Mouse (Mus musculus): ENCODE data around the gene Lrrc56. TPM values are rescaled to one million over a fixed set of nuclear protein-coding genes. Genes with fewer than 3 reads are reported as not detected.

Gene Lrrc56
- polyA plus RNA-seq, 1 experiment from 2014 or later: 6.5 TPM

GRCm38 (mm10) chr7:141213605-141214235, 19.8 kb downstream of the Lrrc56 start, which contains the start of gene Lmntd2:
Lmntd2 (minus strand) TSS chr7:141214080.
- Histone ChIP-seq H3K27ac (ENCODE audit: low read length) (peak within 1 kb of the TSS; percentile 97), H3K4me2 (ENCODE audit: low read depth, low read length) (peak within 1 kb of the TSS; percentile 91), H3K9me3 (ENCODE audit: control insufficient read depth, low read length) (no peaks in the 10 kb centered on the region), H3K9ac (ENCODE audit: low read depth, low read length) (peak within 1 kb of the TSS; percentile 79), H3K4me1 (ENCODE audit: control insufficient read depth, insufficient read depth, low read length) (peaks cover 58% of the 10 kb centered on the region), H3K4me3 (ENCODE audit: low read length) (peak within 1 kb of the TSS; percentile 74), H3K27me3 (replicated peaks; ENCODE audit: control insufficient read depth, insufficient read depth, low read length) (no peaks in the 10 kb centered on the region), H3K36me3 (ENCODE audit: control insufficient read depth, insufficient read depth, low read length) (peaks cover 3% of the 10 kb centered on the region; the same call in 1 of the 2 replicates)
- ATAC-seq: no peak
- 89% methylated on average over 11 of the region's 11 CpGs for WGBS

GRCm38 (mm10) chr7:141214310-141214709, 20.4 kb downstream of the Lrrc56 start:
- Histone ChIP-seq H3K27me3 (replicated peaks; ENCODE audit: control insufficient read depth, insufficient read depth, low read length) (no peaks in the 10 kb centered on the region), H3K4me3 (ENCODE audit: low read length) (no peak overlapping the region), H3K4me2 (ENCODE audit: low read depth, low read length) (peak overlapping the region; percentile 91; the same call in 1 of the 2 replicates), H3K9me3 (ENCODE audit: control insufficient read depth, low read length) (no peaks in the 10 kb centered on the region), H3K9ac (ENCODE audit: low read depth, low read length) (0 out of 2 replicates have a peak overlapping the region, but pooled peaks have one; percentile 79), H3K36me3 (ENCODE audit: control insufficient read depth, insufficient read depth, low read length) (peaks cover 4% of the 10 kb centered on the region; the same call in 1 of the 2 replicates), H3K4me1 (ENCODE audit: control insufficient read depth, insufficient read depth, low read length) (peaks cover 63% of the 10 kb centered on the region), H3K27ac (ENCODE audit: low read length) (peak overlapping the region; percentile 97)
- WGBS: 59% methylated on average over 3 of the region's 3 CpGs
- no peak for ATAC-seq

GRCm38 (mm10) chr7:141215101-141215879, 21.3 kb downstream of the Lrrc56 start, which contains the start of gene Rassf7:
Rassf7 (plus strand) TSS chr7:141215860.
- under 1% methylated on average over 41 of the region's 41 CpGs for WGBS
- H3K36me3 ChIP-seq (ENCODE audit: control insufficient read depth, insufficient read depth, low read length): peaks cover 4% of the 10 kb centered on the region; the same call in 1 of the 2 replicates

DNA sequence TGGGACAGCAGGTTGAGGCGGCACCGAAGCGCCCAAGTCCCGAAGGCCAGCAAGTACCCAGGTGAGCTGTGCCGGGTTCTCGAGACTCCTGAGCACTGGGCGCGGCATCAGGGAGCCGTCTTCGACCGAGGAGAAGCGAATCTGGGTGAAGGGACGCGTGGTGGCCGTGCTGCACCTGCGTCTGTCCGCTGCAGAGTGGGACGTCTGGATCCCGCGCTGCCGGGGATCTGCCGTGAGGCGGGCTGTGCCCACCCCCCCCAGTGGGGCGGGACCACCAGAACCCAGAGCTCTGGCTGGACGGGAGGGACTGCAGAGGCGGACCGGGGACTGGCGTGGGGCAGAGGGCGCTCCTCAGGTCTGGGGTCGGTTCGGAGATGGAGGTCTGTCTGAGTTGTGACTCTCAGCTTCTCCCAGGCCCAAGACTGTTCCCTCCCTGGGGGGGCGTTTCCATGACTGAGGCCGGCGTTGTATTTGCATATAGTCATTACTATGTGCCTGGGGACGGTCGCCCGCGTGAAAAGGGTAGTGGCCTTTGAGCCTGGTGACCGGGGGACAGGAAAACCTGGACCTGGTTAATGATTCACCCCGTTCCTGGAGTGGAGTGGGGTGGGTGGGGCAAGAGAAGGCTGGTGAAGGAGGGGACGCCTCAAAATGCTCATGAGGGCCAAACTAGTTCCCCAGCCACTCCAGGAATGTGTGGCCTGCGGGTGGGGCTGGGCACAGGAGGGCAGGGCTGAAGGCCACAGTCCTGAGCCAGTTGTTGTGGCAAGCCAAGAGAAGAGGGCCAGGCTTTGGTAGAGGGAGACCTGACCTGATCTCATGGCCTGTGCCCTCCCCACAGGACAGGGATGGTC, 22.1 kb downstream of the Lrrc56 start:
- Histone ChIP-seq H3K4me2 (ENCODE audit: low read depth, low read length) (peak overlapping the region; percentile 91), H3K27me3 (replicated peaks; ENCODE audit: control insufficient read depth, insufficient read depth, low read length) (no peaks in the 10 kb centered on the region), H3K9me3 (ENCODE audit: control insufficient read depth, low read length) (no peaks in the 10 kb centered on the region), H3K4me1 (ENCODE audit: control insufficient read depth, insufficient read depth, low read length) (peaks cover 64% of the 10 kb centered on the region), H3K9ac (ENCODE audit: low read depth, low read length) (peak overlapping the region; percentile 85), H3K4me3 (ENCODE audit: low read length) (peak overlapping the region; percentile 74), H3K27ac (ENCODE audit: low read length) (peak overlapping the region; percentile 98), H3K36me3 (ENCODE audit: control insufficient read depth, insufficient read depth, low read length) (peaks cover 4% of the 10 kb centered on the region; the same call in 1 of the 2 replicates)
- ATAC-seq: peak; percentile 79
- WGBS: under 1% methylated on average over 42 of the region's 42 CpGs

More at GRCm38 (mm10) chr7:141215101-141215879, 21.3 kb downstream of the Lrrc56 start, which contains the start of gene Rassf7:
- peak within 1 kb of the TSS; percentile 74 for H3K4me3 ChIP-seq (ENCODE audit: low read length)
- peak within 1 kb of the TSS; percentile 91 for H3K4me2 ChIP-seq (ENCODE audit: low read depth, low read length)
- H3K27ac ChIP-seq (ENCODE audit: low read length): peak within 1 kb of the TSS; percentile 98
- peak; percentile 91 for ATAC-seq
- H3K9me3 ChIP-seq (ENCODE audit: control insufficient read depth, low read length): no peaks in the 10 kb centered on the region
- peak within 1 kb of the TSS; percentile 85 for H3K9ac ChIP-seq (ENCODE audit: low read depth, low read length)
- H3K27me3 ChIP-seq (replicated peaks; ENCODE audit: control insufficient read depth, insufficient read depth, low read length): no peaks in the 10 kb centered on the region
- H3K4me1 ChIP-seq (ENCODE audit: control insufficient read depth, insufficient read depth, low read length): peaks cover 66% of the 10 kb centered on the region

DNA sequence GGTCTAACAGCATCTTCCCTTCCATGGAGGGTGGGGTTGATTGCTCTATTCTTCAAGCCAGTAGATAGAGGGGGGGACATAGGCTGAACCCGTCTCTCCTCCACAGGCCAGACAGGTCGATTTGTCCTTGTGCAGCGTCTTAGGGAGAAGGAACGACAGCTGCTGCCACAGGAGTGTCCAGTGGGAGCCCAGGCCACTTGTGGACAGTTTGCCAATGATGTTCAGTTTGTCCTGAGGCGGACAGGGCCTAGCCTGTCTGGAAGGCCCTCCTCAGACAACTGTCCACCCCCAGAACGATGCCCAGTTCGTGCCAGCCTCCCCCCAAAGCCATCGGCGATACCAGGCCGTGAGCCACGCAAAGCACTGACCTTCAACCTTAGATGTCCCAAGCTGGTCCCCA, 22.9 kb downstream of the Lrrc56 start:
- peak overlapping the region; percentile 85 for H3K9ac ChIP-seq (ENCODE audit: low read depth, low read length)
- peaks cover 4% of the 10 kb centered on the region; the same call in 1 of the 2 replicates for H3K36me3 ChIP-seq (ENCODE audit: control insufficient read depth, insufficient read depth, low read length)
- peaks cover 61% of the 10 kb centered on the region for H3K4me1 ChIP-seq (ENCODE audit: control insufficient read depth, insufficient read depth, low read length)

DNA sequence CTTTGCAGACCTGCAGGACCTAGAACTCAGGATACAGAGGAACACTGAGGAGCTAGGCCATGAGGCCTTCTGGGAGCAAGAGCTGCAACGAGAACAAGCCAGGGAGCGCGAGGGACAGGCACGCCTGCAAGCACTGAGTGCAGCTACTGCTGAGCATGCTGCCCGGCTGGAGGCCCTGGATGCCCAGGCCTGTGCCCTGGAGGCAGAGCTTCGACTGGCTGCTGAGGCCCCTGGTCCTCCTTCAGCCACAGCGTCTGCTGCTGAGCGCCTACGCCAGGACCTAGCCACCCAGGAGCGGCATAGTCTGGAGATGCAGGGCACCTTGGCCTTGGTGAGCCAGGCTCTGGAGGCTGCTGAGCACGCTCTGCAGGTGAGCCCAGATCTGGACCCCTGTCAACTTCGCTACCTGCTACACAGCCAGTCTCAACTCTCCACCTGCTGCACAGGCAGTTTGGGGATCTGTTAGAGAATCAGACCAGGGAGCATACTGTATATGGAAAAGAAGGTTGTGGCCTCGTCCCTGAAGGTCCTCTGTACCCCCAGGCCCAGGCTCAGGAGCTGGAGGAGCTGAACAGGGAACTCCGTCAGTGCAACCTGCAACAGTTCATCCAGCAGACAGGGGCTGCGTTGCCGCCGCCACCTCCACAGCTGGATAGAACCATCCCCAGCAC, 23.5 kb downstream of the Lrrc56 start:
- Histone ChIP-seq H3K9me3 (ENCODE audit: control insufficient read depth, low read length) (no peaks in the 10 kb centered on the region), H3K36me3 (ENCODE audit: control insufficient read depth, insufficient read depth, low read length) (peaks cover 4% of the 10 kb centered on the region; the same call in 1 of the 2 replicates), H3K4me3 (ENCODE audit: low read length) (peak overlapping the region; percentile 74), H3K9ac (ENCODE audit: low read depth, low read length) (peak overlapping the region; percentile 85), H3K4me1 (ENCODE audit: control insufficient read depth, insufficient read depth, low read length) (peaks cover 65% of the 10 kb centered on the region), H3K4me2 (ENCODE audit: low read depth, low read length) (peak overlapping the region; percentile 91), H3K27me3 (replicated peaks; ENCODE audit: control insufficient read depth, insufficient read depth, low read length) (no peaks in the 10 kb centered on the region), H3K27ac (ENCODE audit: low read length) (peak overlapping the region; percentile 98)
- ATAC-seq: no peak
- 80% methylated on average over 17 of the region's 17 CpGs for WGBS

More for the DNA sequence above, 22.9 kb downstream of the Lrrc56 start:
- Histone ChIP-seq H3K4me3 (ENCODE audit: low read length) (peak overlapping the region; percentile 74), H3K9me3 (ENCODE audit: control insufficient read depth, low read length) (no peaks in the 10 kb centered on the region), H3K27ac (ENCODE audit: low read length) (peak overlapping the region; percentile 98), H3K27me3 (replicated peaks; ENCODE audit: control insufficient read depth, insufficient read depth, low read length) (no peaks in the 10 kb centered on the region), H3K4me2 (ENCODE audit: low read depth, low read length) (peak overlapping the region; percentile 91)
- WGBS: 75% methylated on average over 11 of the region's 11 CpGs
- no peak for ATAC-seq

GRCm38 (mm10) chr7:141218141-141218540, 24.2 kb downstream of the Lrrc56 start:
- Histone ChIP-seq H3K4me3 (ENCODE audit: low read length) (peak overlapping the region; percentile 74), H3K4me1 (ENCODE audit: control insufficient read depth, insufficient read depth, low read length) (peaks cover 69% of the 10 kb centered on the region), H3K27ac (ENCODE audit: low read length) (peak overlapping the region; percentile 38), H3K4me2 (ENCODE audit: low read depth, low read length) (peak overlapping the region; percentile 91), H3K9ac (ENCODE audit: low read depth, low read length) (peak overlapping the region; percentile 85), H3K9me3 (ENCODE audit: control insufficient read depth, low read length) (no peaks in the 10 kb centered on the region), H3K36me3 (ENCODE audit: control insufficient read depth, insufficient read depth, low read length) (peaks cover 4% of the 10 kb centered on the region; the same call in 1 of the 2 replicates), H3K27me3 (replicated peaks; ENCODE audit: control insufficient read depth, insufficient read depth, low read length) (no peaks in the 10 kb centered on the region)
- no peak for ATAC-seq
- WGBS: 68% methylated on average over 3 of the region's 3 CpGs

DNA sequence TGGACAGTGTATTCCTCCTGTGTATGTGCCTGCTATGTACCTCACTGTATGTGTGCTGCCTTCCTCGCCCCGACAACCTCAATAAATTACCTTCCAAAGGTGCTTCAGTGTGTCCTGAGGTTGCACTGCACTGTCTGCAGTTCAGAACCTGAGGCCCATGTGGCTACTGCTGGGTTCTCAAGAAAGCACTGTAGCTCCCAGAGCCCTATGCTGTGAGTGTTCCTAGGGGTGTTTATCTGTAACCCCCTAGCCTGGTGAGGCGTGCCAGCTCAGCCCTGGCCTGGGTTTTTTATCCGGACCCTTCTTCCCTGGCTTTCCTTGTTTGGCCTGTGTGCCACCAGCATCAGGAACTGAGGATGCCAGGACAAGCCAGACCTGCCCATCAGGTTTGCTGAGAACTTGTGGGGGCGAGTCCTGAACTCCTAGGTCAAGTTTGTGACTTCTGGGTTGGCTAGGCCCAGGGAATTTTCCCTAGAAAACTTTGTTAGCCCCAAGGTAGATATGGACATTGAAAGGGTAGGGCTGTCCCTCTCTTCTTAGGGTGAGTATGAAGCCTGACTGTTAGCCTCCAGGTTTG, 24.7 kb downstream of the Lrrc56 start:
- Histone ChIP-seq H3K4me2 (ENCODE audit: low read depth, low read length) (peak overlapping the region; percentile 91), H3K4me3 (ENCODE audit: low read length) (peak overlapping the region; percentile 74), H3K27ac (ENCODE audit: low read length) (peak overlapping the region; percentile 54), H3K27me3 (replicated peaks; ENCODE audit: control insufficient read depth, insufficient read depth, low read length) (no peaks in the 10 kb centered on the region), H3K9me3 (ENCODE audit: control insufficient read depth, low read length) (no peaks in the 10 kb centered on the region), H3K9ac (ENCODE audit: low read depth, low read length) (peak overlapping the region; percentile 85), H3K4me1 (ENCODE audit: control insufficient read depth, insufficient read depth, low read length) (peaks cover 65% of the 10 kb centered on the region), H3K36me3 (ENCODE audit: control insufficient read depth, insufficient read depth, low read length) (peaks cover 4% of the 10 kb centered on the region; the same call in 1 of the 2 replicates)
- ATAC-seq: no peak
- WGBS: 69% methylated on average over 5 of the region's 5 CpGs
